Mouse (Mus musculus) gastrocnemius, adult 2 months (tissue): ENCODE measurements around the gene D930007J09Rik. TPM values are rescaled to one million over a fixed set of nuclear protein-coding genes. Genes with fewer than 3 reads are reported as not detected.

Experiments
- DNase-seq: peaks from one replicate; pipeline ENCODE4 v3.0.0; 2022
- H3K27ac ChIP-seq: fragments of 200-600 bp; 2 replicates; pipeline ENCODE4 v1.8.1; 2022; ENCODE audit warnings: mild to moderate bottlenecking
- H3K4me3 ChIP-seq: fragments of 200-600 bp; 2 replicates; pipeline ENCODE4 v1.8.1; 2022; ENCODE audit warnings: mild to moderate bottlenecking, moderate library complexity
- CTCF ChIP-seq: fragments of 200-600 bp; IDR thresholded peaks from 2 replicates; pipeline ENCODE4 v1.8.1; 2022; ENCODE audit warnings: antibody characterized with exemption, mild to moderate bottlenecking, moderate library complexity
- intact Hi-C: fragments of 180-260 bp; cut with DNase I; formaldehyde crosslinking; loops from one replicate; pipeline ENCODE4 v1.15.1; 2025
- total RNA-seq, 2 experiments: library from RNA; stranded (reverse); gene quantifications; 2 replicates each; pipeline ENCODE4 v1.2.3; 2021

The D930007J09Rik gene
- total RNA-seq, 2 experiments from 2014 or later = not detected

GRCm38 (mm10) chr13:32775889-32776288 is 26.8 kb downstream of the D930007J09Rik start:
- DNase-seq = peak; percentile 59
- peak overlapping the region; percentile 93 for H3K27ac ChIP-seq

GRCm38 (mm10) chr13:32769960-32770359 is 32.7 kb downstream of the D930007J09Rik start:
- H3K4me3 ChIP-seq = peak overlapping the region; percentile 42
- H3K27ac ChIP-seq = peak overlapping the region; percentile 91
- intact Hi-C loops = no loop called here
- TF ChIP-seq CTCF = no peak
- DNase-seq = no peak

More at GRCm38 (mm10) chr13:32775889-32776288, 26.8 kb downstream of the D930007J09Rik start:
- H3K4me3 ChIP-seq = peak overlapping the region; percentile 75
- no peak for TF ChIP-seq CTCF
- intact Hi-C loops = no loop called here

- peak; percentile 41 for DNase-seq
- intact Hi-C loops = no loop called here
- Histone ChIP-seq H3K27ac (peak overlapping the region; percentile 91), H3K4me3 (peak overlapping the region; percentile 32)
- TF ChIP-seq CTCF = peak; percentile 75
Measured at GRCm38 (mm10) chr13:32768104-32768503, 34.5 kb downstream of the D930007J09Rik start.

- TF ChIP-seq CTCF = no peak
- intact Hi-C loops = loop anchor here (2.0 kb wide), 1 partner anchor 14 kb away; no protein-coding TSS in a partner anchor
- peak overlapping the region; percentile 91 for H3K27ac ChIP-seq
- peak; percentile 93 for DNase-seq
- H3K4me3 ChIP-seq = no peak overlapping the region
Measured at GRCm38 (mm10) chr13:32764448-32764847, 38.2 kb downstream of the D930007J09Rik start.

DNA sequence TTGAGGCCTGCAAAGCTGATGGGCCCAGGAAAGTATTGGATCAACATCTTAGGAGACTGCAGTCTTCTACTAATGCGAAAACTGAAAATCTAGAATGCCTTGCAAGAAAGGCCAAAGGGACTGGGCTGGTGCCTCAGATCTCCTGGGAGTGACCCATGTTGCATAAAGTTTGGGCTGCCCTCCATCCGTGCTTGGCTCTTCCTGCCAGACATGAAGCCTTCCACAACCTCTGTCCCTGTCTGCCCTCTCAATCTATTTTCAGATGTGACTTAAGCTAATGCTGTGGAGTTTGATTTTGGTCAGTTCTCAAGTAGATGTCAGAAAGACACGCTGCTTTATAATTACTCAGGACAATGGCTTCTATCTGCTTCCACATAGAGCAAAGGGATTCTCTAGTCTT is 39.5 kb downstream of the D930007J09Rik start:
- Histone ChIP-seq H3K27ac (peak overlapping the region; percentile 91), H3K4me3 (peak overlapping the region; percentile 45)
- TF ChIP-seq CTCF = no peak
- intact Hi-C loops = no loop called here
- DNase-seq = peak; percentile 85

DNA sequence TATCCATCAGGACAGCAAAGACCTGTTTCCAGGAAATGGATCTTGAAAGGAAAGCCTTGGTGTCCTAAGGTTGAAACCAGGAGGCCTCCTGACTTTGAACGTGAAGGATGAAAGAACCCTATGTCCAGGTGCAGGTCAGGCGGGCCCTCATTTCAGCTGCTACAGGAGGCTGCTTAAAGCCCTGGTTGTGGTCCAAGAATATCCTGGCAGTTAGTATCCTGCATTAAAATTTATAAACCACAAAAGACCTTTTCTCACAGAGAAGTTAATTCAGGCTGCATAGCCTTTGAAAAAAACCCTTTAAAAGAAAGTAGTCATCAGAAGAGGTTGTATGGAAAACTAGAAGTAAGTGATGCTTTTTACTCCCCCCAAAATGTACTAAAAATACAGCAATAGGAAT is 41.9 kb downstream of the D930007J09Rik start:
- Histone ChIP-seq H3K27ac (peak overlapping the region; percentile 91), H3K4me3 (no peak overlapping the region)
- no peak for DNase-seq
- intact Hi-C loops = no loop called here
- TF ChIP-seq CTCF = no peak

- intact Hi-C loops = no loop called here
- H3K4me3 ChIP-seq = no peak overlapping the region
- TF ChIP-seq CTCF = no peak
- peak overlapping the region; percentile 91 for H3K27ac ChIP-seq
- DNase-seq = no peak
Measured at GRCm38 (mm10) chr13:32759036-32759435, 43.6 kb downstream of the D930007J09Rik start.

Other genes with a start within 250 kb of the D930007J09Rik start
- 1,000 to 10,000 TPM in 1 of 2 experiments, 100 to 1,000 TPM in 1; 466 to 1,631 TPM for gene Mylk4, start 18.9 kb downstream of the D930007J09Rik start, total RNA-seq
- 1 to 10 TPM; 5.2 to 8.5 TPM for gene Wrnip1, start 811 bp downstream of the D930007J09Rik start, total RNA-seq
- 1 to 10 TPM; 3.7 to 4.0 TPM for gene Serpinb1a, start 48.3 kb upstream of the D930007J09Rik start, total RNA-seq
- 1 to 10 TPM; 1.6 to 2.3 TPM for gene Serpinb1c, start 95.4 kb upstream of the D930007J09Rik start, total RNA-seq
- 1 to 10 TPM; 1.4 to 1.6 TPM for gene Serpinb6b, start 162.4 kb upstream of the D930007J09Rik start, total RNA-seq
- 1 to 10 TPM; 1.5 to 2.3 TPM for gene Serpinb9, start 200.4 kb upstream of the D930007J09Rik start, total RNA-seq
- not detected for gene Serpinb9b, start 224.6 kb upstream of the D930007J09Rik start, total RNA-seq